Mouse (Mus musculus) MEL (cell line): ENCODE measurements at regions not wholly inside any gene's neighbourhood (a gene's known extent, or its start where the extent isn't known, plus 50 kb on each side); places are given as distances from the start of the nearest gene placed in this dataset.

Source experiments
- CTCF ChIP-seq, 3 experiments: IDR thresholded peaks in 2 of 3; conservative IDR thresholded peaks in 1 of 3; 2 replicates each; pipeline ENCODE4 v1.5.1; 2011 to 2012; ENCODE audit warnings: low read length in 3 of 3, low read depth in 2 of 3, mild to moderate bottlenecking in 2 of 3, improper control_type of control experiment in 1 of 3, inconsistent platforms in 1 of 3, mixed read lengths in 1 of 3, moderate library complexity in 1 of 3; ENCODE audit not compliant: control insufficient read depth in 1 of 3, insufficient read depth in 1 of 3, poor library complexity in 1 of 3, severe bottlenecking in 1 of 3
- POLR2A ChIP-seq, 2 experiments: IDR thresholded peaks; 2 replicates each; pipeline ENCODE4 v1.6.1; 2011 to 2012; ENCODE audit warnings: low read length in 2 of 2, mild to moderate bottlenecking in 2 of 2, control low read depth in 1 of 2, improper control_type of control experiment in 1 of 2, low read depth in 1 of 2, moderate library complexity in 1 of 2; ENCODE audit not compliant: control insufficient read depth in 1 of 2, insufficient read depth in 1 of 2, poor library complexity in 1 of 2
- POLR2AphosphoS5 ChIP-seq: IDR thresholded peaks from 2 replicates; pipeline ENCODE4 v1.6.1; 2012; ENCODE audit warnings: low read depth, borderline replicate concordance, mild to moderate bottlenecking, inconsistent platforms, low read length, moderate library complexity, mixed read lengths

DNA sequence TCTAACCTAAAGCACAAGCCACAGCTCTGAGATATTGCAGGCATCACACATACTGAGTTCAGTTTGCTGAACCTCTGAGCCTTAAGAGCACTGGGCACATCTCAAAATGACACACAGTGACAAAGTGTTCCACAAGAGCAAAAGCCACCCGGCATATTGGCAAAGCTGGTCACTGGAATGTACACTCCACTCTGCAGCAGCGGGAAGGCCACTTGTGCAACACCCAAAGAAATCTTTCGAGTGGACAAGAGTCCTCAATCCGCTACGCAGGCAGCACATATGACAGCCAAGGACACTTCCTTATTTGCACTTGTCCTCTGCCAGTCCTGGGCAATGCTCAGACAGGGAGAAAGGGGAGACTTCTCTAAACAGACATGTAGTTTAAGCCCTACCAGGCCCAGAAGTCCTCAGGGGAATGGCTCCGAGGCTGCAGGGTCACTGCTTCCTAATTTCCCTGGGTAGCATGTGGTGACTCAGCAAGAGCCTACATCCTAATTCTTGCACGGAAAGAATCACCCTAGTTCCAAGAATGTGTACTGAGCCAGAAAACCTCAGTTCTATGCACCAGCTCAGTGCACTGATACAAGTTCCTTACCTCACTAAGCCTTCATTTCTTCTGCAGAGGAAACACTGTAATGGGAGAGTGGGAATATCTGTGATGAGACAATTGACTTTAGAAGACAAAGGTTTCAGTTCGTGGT lies 144.5 kb upstream of the Ppargc1a start:
- TF ChIP-seq POLR2AphosphoS5 (no peak), CTCF (IDR thresholded peaks at IDR 0.05 in 2 of 3, conservative IDR thresholded peaks at IDR 0.05 in 1 of 3; ENCODE audit: control insufficient read depth in 1 of 3, insufficient read depth in 1 of 3, low read depth in 2 of 3, low read length in 3 of 3, poor library complexity in 1 of 3, severe bottlenecking in 1 of 3) (no peak), POLR2A (IDR thresholded peaks at IDR 0.05; ENCODE audit: control insufficient read depth in 1 of 2, insufficient read depth in 1 of 2, low read depth in 1 of 2, low read length in 2 of 2, poor library complexity in 1 of 2) (no peak)
